Mouse (Mus musculus) erythroblast, embryonic 14.5 days (primary cell): ENCODE measurements around the gene Tns3.

ENCODE experiments used
- GATA1 ChIP-seq: IDR thresholded peaks from 2 replicates; pipeline ENCODE4 v1.6.1; 2012; ENCODE audit warnings: low read length, inconsistent platforms, mixed read lengths
- TAL1 ChIP-seq: IDR thresholded peaks from 3 replicates; pipeline ENCODE4 v1.6.1; 2012; ENCODE audit warnings: low read length, inconsistent platforms, mixed read lengths

DNA sequence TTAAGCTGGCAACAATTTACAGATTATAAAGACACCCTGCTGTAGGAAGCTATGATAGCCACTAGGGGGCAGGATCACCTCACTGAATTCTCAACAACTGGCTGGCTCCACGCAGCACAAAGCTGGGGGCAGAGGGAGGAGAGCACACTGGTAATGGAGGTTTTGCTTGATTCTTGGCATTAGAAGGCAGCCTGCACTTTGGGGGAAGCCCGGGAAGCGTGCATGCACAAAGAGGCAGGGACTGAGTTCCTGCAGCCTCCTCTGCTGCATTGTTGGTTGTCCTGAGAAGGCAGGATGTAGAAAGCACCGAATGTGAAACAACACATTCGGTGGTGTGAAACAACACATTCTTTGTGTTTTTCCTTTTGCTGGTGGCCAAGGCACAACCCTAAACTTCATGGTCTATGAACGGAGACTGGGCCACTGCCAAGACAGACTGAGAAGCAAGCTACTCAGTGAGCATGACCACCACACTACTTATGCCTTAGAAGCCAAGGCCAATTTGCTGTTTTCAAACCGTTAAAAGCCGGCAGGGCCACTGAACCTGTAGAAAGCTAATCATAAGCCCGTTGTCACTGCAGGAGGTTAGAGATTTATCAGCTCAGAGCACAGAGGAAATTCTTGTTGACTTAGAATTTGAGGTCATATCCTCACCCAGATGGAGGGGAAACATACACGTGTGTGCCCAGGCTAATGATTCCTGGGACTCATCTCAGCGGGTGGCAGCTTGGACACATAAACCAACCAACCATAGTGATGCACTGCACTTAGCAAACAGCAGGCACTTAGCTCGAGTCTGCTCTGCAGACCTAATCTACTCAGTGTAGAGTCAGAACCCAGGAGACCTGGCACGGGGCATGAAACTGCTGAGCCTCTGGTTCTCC, 239.8 kb downstream of the Tns3 start:
- TF ChIP-seq GATA1, result no peak
- no peak for TF ChIP-seq TAL1
